Mouse (Mus musculus) liver, embryonic 14.5 days (tissue): Measurements from ENCODE around the gene Tmed10. TPM values are rescaled to one million over a fixed set of nuclear protein-coding genes. Genes with fewer than 3 reads are reported as not detected.

Experiments
- ATAC-seq: fragments of 200-750 bp; cut with Nextera tagmentation; 2 replicates; pipeline ENCODE4 v1.8.0; 2017; ENCODE audit warnings: moderate number of reproducible peaks, mild to moderate bottlenecking, moderate library complexity; ENCODE audit not compliant: insufficient read depth
- DNase-seq, 3 experiments: peaks; one replicate each; pipeline ENCODE4 v3.0.0-alpha.2; 2012 to 2013; ENCODE audit warnings: low read depth in 3 of 3, low spot score in 3 of 3
- H3K27ac ChIP-seq: fragments of 300-500 bp; sonication (generic); 2 replicates; pipeline ENCODE4 v1.5.1; 2014; ENCODE audit warnings: moderate library complexity, mild to moderate bottlenecking, control low read depth, inconsistent platforms
- H3K27me3 ChIP-seq: fragments of 300-500 bp; sonication (generic); 2 replicates; pipeline ENCODE4 v1.6.1; 2014; ENCODE audit warnings: mild to moderate bottlenecking, low read length, moderate library complexity; ENCODE audit not compliant: control insufficient read depth, insufficient read depth
- H3K36me3 ChIP-seq: fragments of 300-500 bp; sonication (generic); replicated peaks from 2 replicates; pipeline ENCODE4 v1.6.1; 2014; ENCODE audit warnings: low read depth; ENCODE audit not compliant: control insufficient read depth, insufficient read depth
- H3K4me1 ChIP-seq, 2 experiments: fragments of 200-500 bp in 1 of 2; fragments of 300-500 bp in 1 of 2; sonication (generic) in 1 of 2; replicated peaks; 2 replicates each; pipeline ENCODE4 v1.6.1; 2012 to 2014; ENCODE audit warnings: antibody characterized with exemption in 1 of 2, inconsistent platforms in 1 of 2, low read length in 1 of 2; ENCODE audit not compliant: control insufficient read depth in 2 of 2, insufficient read depth in 2 of 2
- H3K4me2 ChIP-seq: fragments of 300-500 bp; sonication (generic); 2 replicates; pipeline ENCODE4 v1.6.1; 2014; ENCODE audit warnings: low read depth, mild to moderate bottlenecking, control low read depth, moderate library complexity
- H3K4me3 ChIP-seq, 2 experiments: fragments of 200-500 bp in 1 of 2; fragments of 300-500 bp in 1 of 2; sonication (generic) in 1 of 2; 2 replicates each; pipeline ENCODE4 v1.5.1; 2012 to 2014; ENCODE audit warnings: low read depth in 2 of 2, low read length in 2 of 2, mild to moderate bottlenecking in 2 of 2, control low read depth in 1 of 2, inconsistent platforms in 1 of 2, moderate library complexity in 1 of 2; ENCODE audit not compliant: insufficient read depth in 1 of 2
- H3K9ac ChIP-seq: fragments of 300-500 bp; sonication (generic); replicated peaks from 2 replicates; pipeline ENCODE4 v1.6.1; 2014; ENCODE audit warnings: mild to moderate bottlenecking, control low read depth, moderate library complexity
- H3K9me3 ChIP-seq: fragments of 300-500 bp; sonication (generic); 2 replicates; pipeline ENCODE4 v1.6.1; 2016; ENCODE audit warnings: low read length, mixed read lengths; ENCODE audit not compliant: control insufficient read depth
- CTCF ChIP-seq: IDR thresholded peaks from 2 replicates; pipeline ENCODE4 v1.5.1; 2016; ENCODE audit warnings: antibody characterized with exemption, low read depth, control low read depth
- EP300 ChIP-seq: IDR thresholded peaks from 2 replicates; pipeline ENCODE4 v1.6.1; 2016; ENCODE audit warnings: antibody characterized with exemption, low read depth
- WGBS: fragments of 180-500 bp; shearing (Covaris S2); extraction: QIAGEN DNeasy Blood & Tissue Kit; methylation state at CpG from one replicate; pipeline ENCODE4 v1.1.7; 2014; ENCODE audit not compliant: insufficient replicate concordance; 5-methylcytosine and 5-hydroxymethylcytosine counted together
- polyA plus RNA-seq, 2 experiments: library from polyadenylated mRNA; depleted of rRNA in 1 of 2; stranded (reverse) in 1 of 2; unstranded in 1 of 2; fragments of >200 nt; fragmentation: Nextera tagmentation in 1 of 2; extraction: Ambion mirVana in 1 of 2; gene quantifications; 2 replicates each; pipeline versions ENCODE4 v1.2.1 to v1.2.3; 2012 to 2014

The Tmed10 gene
- polyA plus RNA-seq, 2 experiments, result 67.2 to 175 TPM

- H3K9ac ChIP-seq, result no peak overlapping the region
- H3K4me3 ChIP-seq, result no peak overlapping the region
- ATAC-seq, result no peak
- H3K36me3 ChIP-seq, result no peaks in the 10 kb centered on the region
- 34% methylated on average over 5 of the region's 5 CpGs for WGBS
- H3K27ac ChIP-seq, result no peak overlapping the region
- DNase-seq, result no peak
- no peaks in the 10 kb centered on the region for H3K9me3 ChIP-seq
- H3K27me3 ChIP-seq, result no peaks in the 10 kb centered on the region
- TF ChIP-seq CTCF (no peak), EP300 (no peak)
- H3K4me1 ChIP-seq, result no peaks in the 10 kb centered on the region
- no peak overlapping the region for H3K4me2 ChIP-seq
Observed at GRCm38 (mm10) chr12:85416298-85416697, 41.7 kb upstream of the Tmed10 start.

- Histone ChIP-seq H3K36me3 (no peaks in the 10 kb centered on the region), H3K27ac (no peak overlapping the region), H3K27me3 (no peaks in the 10 kb centered on the region), H3K4me2 (no peak overlapping the region), H3K4me3 (no peak overlapping the region), H3K9me3 (no peaks in the 10 kb centered on the region), H3K9ac (no peak overlapping the region), H3K4me1 (no peaks in the 10 kb centered on the region)
- TF ChIP-seq CTCF (no peak), EP300 (no peak)
- DNase-seq, result no peak
- ATAC-seq, result no peak
- WGBS, result 45% methylated on average over 3 of the region's 3 CpGs
Observed at GRCm38 (mm10) chr12:85415876-85416275, 41.2 kb upstream of the Tmed10 start.

GRCm38 (mm10) chr12:85411136-85411535, 36.5 kb upstream of the Tmed10 start:
- no peaks in the 10 kb centered on the region for H3K36me3 ChIP-seq
- H3K9ac ChIP-seq, result no peak overlapping the region
- no peaks in the 10 kb centered on the region for H3K27me3 ChIP-seq
- H3K9me3 ChIP-seq, result no peaks in the 10 kb centered on the region
- ATAC-seq, result no peak
- no peak overlapping the region for H3K4me2 ChIP-seq
- no peaks in the 10 kb centered on the region for H3K4me1 ChIP-seq
- H3K27ac ChIP-seq, result no peak overlapping the region
- DNase-seq, result no peak
- TF ChIP-seq EP300 (no peak), CTCF (no peak)
- no peak overlapping the region for H3K4me3 ChIP-seq
- 53% methylated on average over 2 of the region's 2 CpGs for WGBS

GRCm38 (mm10) chr12:85397960-85398272, 23.3 kb upstream of the Tmed10 start:
- Histone ChIP-seq H3K9me3 (no peaks in the 10 kb centered on the region), H3K4me2 (no peak overlapping the region), H3K27ac (no peak overlapping the region), H3K36me3 (no peaks in the 10 kb centered on the region), H3K27me3 (no peaks in the 10 kb centered on the region), H3K9ac (no peak overlapping the region), H3K4me3 (no peak overlapping the region), H3K4me1 (peaks cover 0 to 2% of the 10 kb centered on the region in 2 experiments; a peak in 1 of 4 replicates)
- DNase-seq, result no peak
- TF ChIP-seq CTCF (no peak), EP300 (no peak)
- WGBS, result 64% methylated on average over 4 of the region's 4 CpGs
- ATAC-seq, result no peak

- no peaks in the 10 kb centered on the region for H3K9me3 ChIP-seq
- no peak overlapping the region for H3K4me3 ChIP-seq
- no peaks in the 10 kb centered on the region for H3K27me3 ChIP-seq
- 61% methylated on average over 18 of the region's 18 CpGs for WGBS
- H3K4me1 ChIP-seq, result peaks cover 0 to 4% of the 10 kb centered on the region in 2 experiments; a peak in 2 of 4 replicates
- ATAC-seq, result no peak
- H3K27ac ChIP-seq, result no peak overlapping the region
- H3K9ac ChIP-seq, result no peak overlapping the region
- H3K36me3 ChIP-seq, result no peaks in the 10 kb centered on the region
- no peak overlapping the region for H3K4me2 ChIP-seq
- TF ChIP-seq CTCF, result no peak
- TF ChIP-seq EP300, result no peak
- DNase-seq, result no peak
Observed at GRCm38 (mm10) chr12:85397063-85397959, 22.7 kb upstream of the Tmed10 start.
